Mouse (Mus musculus) CD4-positive helper T cell, adult 2 months (primary cell): ENCODE data around the gene Wipf3.
A peak's percentile ranks its signal among the peaks of the same experiment; 100 is the strongest.

Source experiments
- DNase-seq: peaks from one replicate; pipeline ENCODE4 v3.0.0-alpha.2; 2012; ENCODE audit warnings: low read depth, missing footprints, low spot score

Gene Wipf3

GRCm38 (mm10) chr6:54475926-54476667 lies 46.7 kb downstream of the Wipf3 start:
- DNase-seq = no peak

- DNase-seq = no peak
Measured at GRCm38 (mm10) chr6:54478646-54479324, 49.4 kb downstream of the Wipf3 start.

- DNase-seq = no peak
Measured at GRCm38 (mm10) chr6:54481390-54482112, 52.1 kb downstream of the Wipf3 start.

- no peak for DNase-seq
Measured at GRCm38 (mm10) chr6:54485000-54485399, 55.6 kb downstream of the Wipf3 start.

- no peak for DNase-seq
Measured at GRCm38 (mm10) chr6:54485435-54485901, 56.1 kb downstream of the Wipf3 start.

- DNase-seq = no peak
Measured at GRCm38 (mm10) chr6:54485973-54486569, 56.7 kb downstream of the Wipf3 start.

GRCm38 (mm10) chr6:54491074-54491473 lies 61.7 kb downstream of the Wipf3 start:
- DNase-seq = no peak

GRCm38 (mm10) chr6:54494097-54494496 lies 64.7 kb downstream of the Wipf3 start:
- no peak for DNase-seq

GRCm38 (mm10) chr6:54494612-54495398 lies 65.4 kb downstream of the Wipf3 start:
- DNase-seq = peak; percentile 27

- DNase-seq = no peak
Measured at GRCm38 (mm10) chr6:54496214-54496613, 66.8 kb downstream of the Wipf3 start.

GRCm38 (mm10) chr6:54502661-54503115 lies 73.3 kb downstream of the Wipf3 start:
- no peak for DNase-seq

GRCm38 (mm10) chr6:54506318-54506717 lies 76.9 kb downstream of the Wipf3 start:
- no peak for DNase-seq

- DNase-seq = no peak
Measured at GRCm38 (mm10) chr6:54507002-54507401, 77.6 kb downstream of the Wipf3 start.

GRCm38 (mm10) chr6:54507808-54508207 lies 78.4 kb downstream of the Wipf3 start:
- DNase-seq = no peak

- no peak for DNase-seq
Measured at GRCm38 (mm10) chr6:54508256-54508793, 78.9 kb downstream of the Wipf3 start.

- no peak for DNase-seq
Measured at GRCm38 (mm10) chr6:54509264-54509663, 79.9 kb downstream of the Wipf3 start.

GRCm38 (mm10) chr6:54512256-54512655 lies 82.9 kb downstream of the Wipf3 start:
- DNase-seq = no peak

- DNase-seq = no peak
Measured at GRCm38 (mm10) chr6:54516512-54517134, 87.2 kb downstream of the Wipf3 start.

GRCm38 (mm10) chr6:54518758-54519157 lies 89.4 kb downstream of the Wipf3 start:
- no peak for DNase-seq

- no peak for DNase-seq
Measured at GRCm38 (mm10) chr6:54528666-54529065, 99.3 kb downstream of the Wipf3 start.
